Mouse (Mus musculus) v-Abl transformed pro-B cells (cell line): ENCODE data around the gene Ryr1.

Experiments used
- in situ Hi-C, 2 experiments: fragments of 400-800 bp; cut with MboI; formaldehyde crosslinking; loops; one replicate each; pipeline ENCODE4 v1.15.1; 2025; ENCODE audit not compliant: unreplicated experiment in 2 of 2

The Ryr1 gene

DNA sequence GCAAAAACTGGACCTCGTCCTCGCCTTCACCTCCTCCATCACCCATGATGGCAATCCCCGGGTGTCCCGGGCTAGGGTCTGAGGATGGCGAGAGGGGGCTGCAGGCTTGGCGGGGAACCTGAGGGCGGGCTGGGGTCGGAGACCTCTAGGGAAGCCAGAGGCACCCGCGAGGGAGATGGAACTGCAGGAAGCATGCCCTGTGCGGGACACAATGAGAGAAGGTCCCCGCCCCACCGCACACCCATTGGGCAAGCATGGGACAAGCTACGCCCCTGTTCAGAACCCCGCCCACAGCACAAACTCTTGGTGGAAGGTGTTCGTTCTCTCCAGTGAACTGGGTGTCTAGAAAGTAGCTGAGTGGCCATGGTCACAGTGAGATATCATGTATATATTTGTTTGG, at the start of gene Ryr1:
TSS of gene Ryr1 (minus strand) at position 210 of the 400 bp plus-strand sequence.
- in situ Hi-C loops = loop anchor here (5.0 kb wide), 6 partner anchors 52 to 402 kb away; partner anchors contain the start of genes 2200002D01Rik (in 1 of the 2), Dpf1 (in 1 of the 2) and Ppp1r14a (in 1 of the 2)

GRCm38 (mm10) chr7:29172390-29173016, 47.5 kb upstream of the Ryr1 start:
- in situ Hi-C loops = loop anchor here (10.0 kb wide), 2 partner anchors 72 to 188 kb away; partner anchors contain the start of genes 2200002D01Rik (in 1 of the 2), Eif3k (in 1 of the 2) and Map4k1 (in 1 of the 2)

DNA sequence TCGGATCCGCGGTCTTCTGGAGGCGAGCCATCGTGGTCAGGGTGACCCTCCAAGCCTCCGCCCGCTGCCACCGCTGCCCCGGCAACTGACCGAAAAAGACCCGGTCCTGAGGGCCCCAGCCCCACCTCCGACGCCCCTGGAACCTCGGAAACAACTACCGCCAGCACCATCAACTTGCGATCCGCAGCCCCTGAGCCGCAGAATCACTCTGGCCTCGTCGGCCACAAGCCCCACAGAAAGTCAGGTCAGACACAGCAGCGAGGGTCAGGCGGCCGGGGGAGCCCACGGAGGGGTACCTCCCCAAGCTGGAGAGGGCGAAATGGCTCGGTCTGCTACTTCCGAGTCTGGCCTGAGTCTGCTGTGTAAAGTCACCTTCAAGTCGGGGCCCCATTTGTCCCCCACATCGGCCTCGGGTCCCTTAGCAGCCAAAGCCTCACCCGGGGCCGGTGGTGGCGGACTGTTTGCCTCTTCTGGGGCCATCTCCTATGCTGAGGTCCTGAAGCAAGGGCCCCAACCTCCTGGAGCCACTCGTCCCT, 46.7 kb upstream of the Ryr1 start:
- in situ Hi-C loops = loop anchor here (10.0 kb wide), 2 partner anchors 73 to 187 kb away; partner anchors contain the start of genes 2200002D01Rik (in 1 of the 2), Eif3k (in 1 of the 2) and Map4k1 (in 1 of the 2)

DNA sequence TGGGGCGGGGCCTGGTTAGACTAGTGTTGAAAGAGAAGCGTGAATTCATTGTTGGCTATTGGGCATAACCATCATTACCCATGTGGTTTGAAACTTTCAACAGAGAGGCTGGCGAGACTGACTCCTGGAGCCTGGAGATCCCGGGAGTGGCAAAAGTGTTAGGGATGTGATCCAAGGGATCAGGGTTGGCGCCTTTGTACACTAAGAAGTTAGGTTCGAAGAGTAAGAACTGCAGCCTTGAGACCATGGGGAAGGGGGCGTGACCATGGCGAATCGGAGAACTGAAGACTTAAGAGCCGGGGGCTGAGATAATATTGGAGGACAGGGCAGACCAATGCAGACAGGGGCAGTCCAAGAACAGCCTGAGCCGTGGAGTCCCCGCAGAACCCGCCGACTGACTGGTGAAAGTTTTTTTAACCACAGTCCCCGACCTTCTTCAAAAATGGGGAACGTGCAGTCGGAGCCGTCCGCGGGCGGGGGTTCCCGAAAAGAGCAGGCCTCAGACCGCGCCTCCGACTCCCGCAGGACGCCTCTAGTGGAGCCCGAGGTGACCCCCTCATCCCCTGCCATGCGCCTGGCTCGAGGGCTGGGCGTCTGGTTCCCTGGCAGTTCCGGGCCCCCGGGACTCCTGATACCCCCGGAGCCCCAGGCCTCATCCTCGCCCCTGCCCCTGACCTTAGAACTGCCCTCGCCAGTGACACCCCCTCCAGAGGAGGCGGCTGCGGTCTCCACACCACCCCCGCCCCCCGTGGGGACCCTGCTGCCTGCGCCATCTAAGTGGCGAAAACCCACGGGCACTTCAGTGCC, 46.0 kb upstream of the Ryr1 start:
- in situ Hi-C loops = loop anchor here (10.0 kb wide), 2 partner anchors 74 to 186 kb away; partner anchors contain the start of genes 2200002D01Rik (in 1 of the 2), Eif3k (in 1 of the 2) and Map4k1 (in 1 of the 2)

GRCm38 (mm10) chr7:29170066-29170754, 45.2 kb upstream of the Ryr1 start, which contains the start of the genes Ggn and Spred3:
TSS of gene Ggn (plus strand) at chr7:29170210.
TSS of gene Spred3 (minus strand) at chr7:29170411.
- in situ Hi-C loops = loop anchor here (10.0 kb wide), 2 partner anchors 75 to 185 kb away; partner anchors contain the start of genes 2200002D01Rik (in 1 of the 2), Eif3k (in 1 of the 2) and Map4k1 (in 1 of the 2)

DNA sequence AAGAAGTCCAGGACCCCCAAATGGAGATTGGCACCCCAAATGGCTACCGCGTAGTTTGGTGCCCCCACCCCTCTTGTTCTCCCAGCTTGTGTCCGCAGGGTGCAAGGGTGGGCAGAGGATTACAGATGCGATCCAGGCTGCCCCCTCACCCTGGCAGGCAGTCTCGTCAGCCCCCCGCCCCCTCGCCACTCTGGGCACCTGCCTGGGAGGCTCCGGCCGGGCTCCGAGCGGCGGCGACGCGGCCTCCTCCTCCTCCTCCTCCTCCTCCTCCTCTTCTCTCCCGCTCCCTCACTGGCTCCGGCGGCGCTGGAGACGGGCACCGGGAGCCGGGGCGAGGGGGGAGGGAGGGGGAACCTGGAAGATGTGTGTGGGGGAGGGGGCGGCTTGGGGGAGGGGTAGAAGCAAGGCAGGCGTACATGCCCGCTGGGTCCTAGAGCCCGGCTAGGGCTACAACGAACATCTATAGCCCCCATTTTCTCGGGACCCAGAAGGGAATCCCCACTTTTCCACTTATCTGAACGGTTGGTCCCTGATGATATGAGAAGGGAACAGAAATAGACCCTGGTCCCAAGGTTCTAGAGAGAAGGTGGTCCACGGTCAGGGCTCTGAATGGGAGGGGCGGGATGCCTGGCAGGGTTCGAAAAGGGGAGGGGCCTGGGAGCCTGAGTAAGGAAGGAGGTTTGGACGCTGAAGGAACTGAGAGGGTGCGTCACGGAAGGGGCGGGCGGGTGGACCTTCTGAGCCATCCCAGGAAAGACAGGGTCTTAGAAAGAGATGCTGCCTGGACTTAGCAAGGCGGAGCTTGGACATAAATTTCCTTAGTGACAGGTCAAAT, 44.5 kb upstream of the Ryr1 start:
- in situ Hi-C loops = loop anchor here (10.0 kb wide), 2 partner anchors 75 to 185 kb away; partner anchors contain the start of genes 2200002D01Rik (in 1 of the 2), Eif3k (in 1 of the 2) and Map4k1 (in 1 of the 2)

GRCm38 (mm10) chr7:29168791-29169230, 43.8 kb upstream of the Ryr1 start:
- in situ Hi-C loops = no loop called here

DNA sequence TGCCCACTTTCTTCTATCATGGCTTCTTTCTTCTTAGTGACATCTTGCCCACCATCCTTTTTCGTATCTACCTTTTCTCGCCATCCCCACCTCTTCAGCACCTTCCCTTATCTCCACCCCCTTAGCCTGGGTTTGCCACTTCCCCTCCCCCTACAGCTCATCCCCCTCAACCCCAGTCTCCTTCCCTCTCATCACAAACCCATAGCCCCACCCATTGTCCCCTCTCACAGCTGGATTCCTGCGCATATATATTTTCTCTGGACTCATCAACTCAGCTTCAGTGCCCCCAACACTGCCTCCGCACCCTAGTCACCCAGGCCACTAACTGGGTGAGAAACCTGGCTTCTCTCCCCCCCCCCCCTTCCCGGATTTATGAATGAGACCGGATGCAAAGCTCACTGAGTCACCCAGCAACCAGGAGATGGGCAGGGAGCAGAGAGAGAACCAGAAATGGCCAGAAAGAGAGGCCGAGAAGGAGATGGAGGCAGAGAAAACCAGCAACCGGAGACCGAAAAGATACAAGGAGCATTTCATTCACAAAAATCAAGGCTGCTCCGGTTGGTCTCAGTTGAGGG, 43.2 kb upstream of the Ryr1 start:
- in situ Hi-C loops = no loop called here

DNA sequence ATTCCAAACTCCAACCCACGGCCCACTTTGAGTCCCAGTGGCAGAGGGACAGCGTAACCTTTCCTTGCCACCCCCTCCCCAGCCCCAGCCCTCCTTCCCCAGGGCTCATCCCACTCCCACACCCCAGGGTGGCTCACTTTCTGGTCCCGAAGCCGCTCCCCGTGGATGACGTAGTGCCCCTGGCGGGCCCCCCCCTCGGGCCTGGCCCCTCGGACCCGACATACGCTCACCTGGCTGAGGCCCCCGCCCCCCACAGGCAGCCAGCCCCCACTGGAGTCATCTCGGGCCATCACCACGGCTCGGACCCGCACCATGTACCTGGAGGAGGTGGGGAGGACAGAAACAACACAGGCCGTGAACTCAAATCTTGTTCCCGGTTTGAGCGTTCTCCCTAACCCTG, 42.7 kb upstream of the Ryr1 start:
- in situ Hi-C loops = no loop called here

- in situ Hi-C loops = no loop called here
Measured at GRCm38 (mm10) chr7:29162750-29163525, 38.0 kb upstream of the Ryr1 start.

GRCm38 (mm10) chr7:29162294-29162693, 37.3 kb upstream of the Ryr1 start:
- in situ Hi-C loops = no loop called here

DNA sequence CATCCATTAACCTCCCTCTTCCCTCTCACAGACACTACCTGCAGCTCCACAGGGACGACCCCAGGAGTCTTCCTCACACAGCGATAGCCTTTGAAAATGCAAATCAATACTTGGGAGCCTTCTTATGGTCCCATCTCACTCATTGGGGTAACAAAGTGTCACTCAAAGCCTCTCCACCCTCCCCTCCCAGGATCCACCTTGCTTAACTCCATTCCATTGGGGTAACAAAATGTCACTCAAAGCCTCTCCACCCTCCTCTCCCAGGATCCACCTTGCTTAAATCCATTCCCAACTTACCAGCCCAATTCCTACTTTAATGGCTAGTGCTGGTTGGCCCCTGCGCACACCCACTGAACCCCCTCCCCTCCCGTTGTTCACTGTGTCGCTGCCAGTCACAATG, 33.3 kb upstream of the Ryr1 start:
- in situ Hi-C loops = no loop called here

GRCm38 (mm10) chr7:29155838-29156782, 31.1 kb upstream of the Ryr1 start, which contains the start of gene Fam98c:
TSS of gene Fam98c (minus strand) at chr7:29156234.
- in situ Hi-C loops = no loop called here

GRCm38 (mm10) chr7:29155196-29155837, 30.3 kb upstream of the Ryr1 start:
- in situ Hi-C loops = no loop called here

GRCm38 (mm10) chr7:29154018-29154720, 29.2 kb upstream of the Ryr1 start:
- in situ Hi-C loops = no loop called here

GRCm38 (mm10) chr7:29151486-29151885, 26.5 kb upstream of the Ryr1 start:
- in situ Hi-C loops = no loop called here
